Mouse (Mus musculus): ENCODE results near the gene Mtmr1. TPM values are rescaled to one million over a fixed set of nuclear protein-coding genes. Genes with fewer than 3 reads are reported as not detected.

Mtmr1 gene
- polyA plus RNA-seq, 1 experiment from 2014 or later = 4.6 TPM

GRCm38 (mm10) chrX:71434448-71434847 lies 69.9 kb downstream of the Mtmr1 start:
- WGBS (ENCODE audit: insufficient replicate concordance) = 82% methylated on average over 1 of the region's 1 CpGs
- Histone ChIP-seq H3K36me3 (replicated peaks; ENCODE audit: insufficient read depth, low read length) (no peaks in the 10 kb centered on the region), H3K4me2 (ENCODE audit: low read depth, low read length) (no peak overlapping the region), H3K27me3 (ENCODE audit: insufficient read depth, low read length) (no peaks in the 10 kb centered on the region), H3K27ac (ENCODE audit: low read depth) (no peak overlapping the region), H3K4me1 (ENCODE audit: insufficient read depth) (no peaks in the 10 kb centered on the region), H3K9ac (replicated peaks) (no peak overlapping the region), H3K4me3 (ENCODE audit: low read depth, low read length) (no peak overlapping the region), H3K9me3 (ENCODE audit: low read length) (no peaks in the 10 kb centered on the region)
- no peak for DNase-seq
- no peak for ATAC-seq
- TF ChIP-seq EP300 (IDR thresholded peaks at IDR 0.05; ENCODE audit: low read depth) = no peak
- no peak for TF ChIP-seq CTCF (IDR thresholded peaks at IDR 0.05; ENCODE audit: low read depth)

- H3K4me1 ChIP-seq (ENCODE audit: insufficient read depth) = no peaks in the 10 kb centered on the region
- 67% methylated on average over 8 of the region's 8 CpGs for WGBS (ENCODE audit: insufficient replicate concordance)
- H3K27ac ChIP-seq (ENCODE audit: low read depth) = no peak overlapping the region
- no peak overlapping the region for H3K4me3 ChIP-seq (ENCODE audit: low read depth, low read length)
- ATAC-seq (no peak), DNase-seq (no peak)
- H3K9me3 ChIP-seq (ENCODE audit: low read length) = no peaks in the 10 kb centered on the region
- no peaks in the 10 kb centered on the region for H3K27me3 ChIP-seq (ENCODE audit: insufficient read depth, low read length)
- TF ChIP-seq CTCF (IDR thresholded peaks at IDR 0.05; ENCODE audit: low read depth) = no peak
- no peak for TF ChIP-seq EP300 (IDR thresholded peaks at IDR 0.05; ENCODE audit: low read depth)
- H3K4me2 ChIP-seq (ENCODE audit: low read depth, low read length) = no peak overlapping the region
- H3K36me3 ChIP-seq (replicated peaks; ENCODE audit: insufficient read depth, low read length) = no peaks in the 10 kb centered on the region
- H3K9ac ChIP-seq (replicated peaks) = no peak overlapping the region
Measured at GRCm38 (mm10) chrX:71434860-71435259, 70.3 kb downstream of the Mtmr1 start.

- Histone ChIP-seq H3K27ac (ENCODE audit: low read depth) (no peak overlapping the region), H3K4me3 (ENCODE audit: low read depth, low read length) (no peak overlapping the region), H3K4me1 (ENCODE audit: insufficient read depth) (no peaks in the 10 kb centered on the region), H3K9me3 (ENCODE audit: low read length) (no peaks in the 10 kb centered on the region), H3K4me2 (ENCODE audit: low read depth, low read length) (no peak overlapping the region), H3K36me3 (replicated peaks; ENCODE audit: insufficient read depth, low read length) (no peaks in the 10 kb centered on the region), H3K27me3 (ENCODE audit: insufficient read depth, low read length) (no peaks in the 10 kb centered on the region), H3K9ac (replicated peaks) (no peak overlapping the region)
- WGBS (ENCODE audit: insufficient replicate concordance) = 86% methylated on average over 2 of the region's 2 CpGs
- TF ChIP-seq CTCF (IDR thresholded peaks at IDR 0.05; ENCODE audit: low read depth) = no peak
- ATAC-seq = no peak
- DNase-seq = no peak
Measured at GRCm38 (mm10) chrX:71435542-71435941, 71.0 kb downstream of the Mtmr1 start.

DNA sequence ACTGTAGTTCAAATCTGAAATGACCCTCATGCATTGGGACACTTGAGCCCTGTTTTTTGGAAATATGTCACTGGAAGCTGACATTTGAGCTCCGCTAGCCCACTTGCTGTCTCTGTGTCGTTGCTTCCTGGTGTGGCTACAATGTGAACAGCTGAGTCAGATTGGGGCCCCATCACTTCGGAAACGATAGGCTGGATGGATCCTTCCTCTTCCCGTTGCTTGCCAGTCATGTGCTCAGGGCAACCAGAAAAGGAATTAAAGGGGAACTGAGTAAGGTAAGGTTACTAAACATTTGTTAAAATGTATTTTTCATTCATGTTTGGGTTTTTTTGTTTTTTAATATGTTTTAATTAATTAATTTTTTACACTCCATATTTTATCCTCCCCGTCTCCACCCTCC lies 74.9 kb downstream of the Mtmr1 start:
- Histone ChIP-seq H3K4me2 (ENCODE audit: low read depth, low read length) (no peak overlapping the region), H3K9ac (replicated peaks) (no peak overlapping the region), H3K36me3 (replicated peaks; ENCODE audit: insufficient read depth, low read length) (no peaks in the 10 kb centered on the region), H3K4me3 (ENCODE audit: low read depth, low read length) (no peak overlapping the region), H3K27ac (ENCODE audit: low read depth) (no peak overlapping the region), H3K9me3 (ENCODE audit: low read length) (no peaks in the 10 kb centered on the region), H3K4me1 (ENCODE audit: insufficient read depth) (no peaks in the 10 kb centered on the region), H3K27me3 (ENCODE audit: insufficient read depth, low read length) (no peaks in the 10 kb centered on the region)
- ATAC-seq (no peak), DNase-seq (no peak)
- 66% methylated on average over 6 of the region's 6 CpGs for WGBS (ENCODE audit: insufficient replicate concordance)
- TF ChIP-seq CTCF (IDR thresholded peaks at IDR 0.05; ENCODE audit: low read depth) (no peak), EP300 (IDR thresholded peaks at IDR 0.05; ENCODE audit: low read depth) (no peak)

DNA sequence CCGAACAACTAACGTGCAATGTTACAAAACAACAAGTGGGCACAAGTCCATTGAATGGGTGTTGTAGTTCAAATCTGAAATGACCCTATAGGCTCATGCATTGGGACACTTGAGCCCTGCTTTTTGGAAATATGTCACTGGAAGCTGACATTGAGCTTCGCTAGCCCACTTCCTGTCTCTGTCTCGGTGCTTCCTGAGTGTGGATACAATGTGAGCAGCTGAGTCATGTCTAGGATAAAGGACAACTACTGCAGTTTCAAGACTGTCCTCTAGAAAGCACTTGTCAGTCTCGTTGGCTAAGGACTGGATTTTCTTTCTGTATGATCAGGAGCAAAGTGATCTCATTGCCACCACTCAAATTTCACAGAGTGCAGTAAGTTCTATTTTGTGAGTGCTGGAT lies 78.4 kb downstream of the Mtmr1 start:
- no peak overlapping the region for H3K4me2 ChIP-seq (ENCODE audit: low read depth, low read length)
- H3K27ac ChIP-seq (ENCODE audit: low read depth) = no peak overlapping the region
- no peaks in the 10 kb centered on the region for H3K4me1 ChIP-seq (ENCODE audit: insufficient read depth)
- 60% methylated on average over 5 of the region's 5 CpGs for WGBS (ENCODE audit: insufficient replicate concordance)
- ATAC-seq (no peak), DNase-seq (no peak)
- H3K4me3 ChIP-seq (ENCODE audit: low read depth, low read length) = no peak overlapping the region
- H3K9me3 ChIP-seq (ENCODE audit: low read length) = no peaks in the 10 kb centered on the region
- no peaks in the 10 kb centered on the region for H3K36me3 ChIP-seq (replicated peaks; ENCODE audit: insufficient read depth, low read length)
- TF ChIP-seq CTCF (IDR thresholded peaks at IDR 0.05; ENCODE audit: low read depth) (no peak), EP300 (IDR thresholded peaks at IDR 0.05; ENCODE audit: low read depth) (no peak)
- no peaks in the 10 kb centered on the region for H3K27me3 ChIP-seq (ENCODE audit: insufficient read depth, low read length)
- H3K9ac ChIP-seq (replicated peaks) = no peak overlapping the region

DNA sequence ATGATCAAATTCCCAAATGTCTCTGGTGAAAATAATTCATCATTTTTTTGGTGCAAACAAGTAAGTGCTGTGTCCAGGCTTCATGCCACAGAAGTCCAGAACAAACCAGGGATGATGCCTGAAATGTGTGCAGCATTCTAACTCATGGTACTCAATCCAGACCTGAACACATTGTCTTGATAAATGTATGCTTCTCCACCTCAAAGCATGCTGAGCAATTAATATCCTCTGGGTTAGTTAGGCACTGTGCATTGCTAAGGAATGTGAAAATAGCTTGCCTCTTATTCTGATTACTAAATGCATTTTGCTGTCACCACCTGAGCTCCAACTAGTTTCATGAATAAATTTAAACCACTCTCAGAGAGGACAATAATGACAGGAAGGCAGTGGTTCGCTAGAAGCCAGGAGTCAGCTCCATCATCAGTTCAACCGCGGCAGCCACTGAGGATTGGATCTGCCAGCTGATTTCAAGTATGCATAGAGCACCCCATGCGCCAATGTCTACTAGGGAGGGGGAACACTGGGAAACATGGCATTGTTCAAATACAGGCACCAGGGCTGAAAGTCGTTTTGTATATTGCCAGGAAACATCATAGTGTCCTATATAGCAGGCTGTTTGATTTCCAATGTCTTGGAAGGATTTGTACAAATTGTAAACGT lies 91.6 kb downstream of the Mtmr1 start:
- Histone ChIP-seq H3K4me1 (ENCODE audit: insufficient read depth) (no peaks in the 10 kb centered on the region), H3K4me3 (ENCODE audit: low read depth, low read length) (no peak overlapping the region), H3K9ac (replicated peaks) (no peak overlapping the region), H3K36me3 (replicated peaks; ENCODE audit: insufficient read depth, low read length) (no peaks in the 10 kb centered on the region), H3K4me2 (ENCODE audit: low read depth, low read length) (no peak overlapping the region), H3K27me3 (ENCODE audit: insufficient read depth, low read length) (no peaks in the 10 kb centered on the region), H3K9me3 (ENCODE audit: low read length) (no peaks in the 10 kb centered on the region), H3K27ac (ENCODE audit: low read depth) (no peak overlapping the region)
- DNase-seq (no peak), ATAC-seq (no peak)
- TF ChIP-seq EP300 (IDR thresholded peaks at IDR 0.05; ENCODE audit: low read depth) (no peak), CTCF (IDR thresholded peaks at IDR 0.05; ENCODE audit: low read depth) (no peak)
- WGBS (ENCODE audit: insufficient replicate concordance) = 82% methylated on average over 6 of the region's 6 CpGs

All from liver, postnatal 0 days (tissue).